Mouse (Mus musculus) heart, embryonic 14.5 days (tissue): ENCODE measurements at regions not wholly inside any gene's neighbourhood (a gene's known extent, or its start where the extent isn't known, plus 50 kb on each side); places are given as distances from the start of the nearest gene placed in this dataset.

ENCODE experiments used
- ATAC-seq: fragments of 200-750 bp; cut with Nextera tagmentation; 2 replicates; pipeline ENCODE4 v1.8.0; 2017; ENCODE audit warnings: low read depth, moderate TSS enrichment; ENCODE audit not compliant: insufficient number of reproducible peaks, insufficient read depth, low FRiP score
- H3K27ac ChIP-seq, 2 experiments: fragments of 200-500 bp in 1 of 2; fragments of 300-500 bp in 1 of 2; sonication (generic) in 1 of 2; replicated peaks in 1 of 2; 2 replicates each; pipeline ENCODE4 v1.5.1; 2012 to 2014; ENCODE audit warnings: low read depth in 2 of 2, low read length in 2 of 2, control low read depth in 1 of 2, mild to moderate bottlenecking in 1 of 2, mixed read lengths in 1 of 2; ENCODE audit not compliant: control insufficient read depth in 1 of 2, insufficient read depth in 1 of 2
- H3K27me3 ChIP-seq: fragments of 300-500 bp; sonication (generic); 2 replicates; pipeline ENCODE4 v1.6.1; 2014; ENCODE audit warnings: mild to moderate bottlenecking, low read length, control low read depth; ENCODE audit not compliant: control insufficient read depth, insufficient read depth
- H3K36me3 ChIP-seq: fragments of 300-500 bp; sonication (generic); 2 replicates; pipeline ENCODE4 v1.6.1; 2014; ENCODE audit warnings: mild to moderate bottlenecking, control low read depth, low read length, mixed read lengths; ENCODE audit not compliant: control insufficient read depth, insufficient read depth
- H3K4me1 ChIP-seq, 2 experiments: fragments of 200-500 bp in 1 of 2; fragments of 300-500 bp in 1 of 2; sonication (generic) in 1 of 2; 2 replicates each; pipeline ENCODE4 v1.6.1; 2012 to 2014; ENCODE audit warnings: low read length in 2 of 2, control low read depth in 1 of 2, mixed read lengths in 1 of 2; ENCODE audit not compliant: control insufficient read depth in 2 of 2, insufficient read depth in 2 of 2
- H3K4me2 ChIP-seq: fragments of 300-500 bp; sonication (generic); 2 replicates; pipeline ENCODE4 v1.6.1; 2014; ENCODE audit warnings: mild to moderate bottlenecking, low read length
- H3K4me3 ChIP-seq, 2 experiments: fragments of 200-500 bp in 1 of 2; fragments of 300-500 bp in 1 of 2; sonication (generic) in 1 of 2; 2 replicates each; pipeline ENCODE4 v1.5.1; 2012 to 2014; ENCODE audit warnings: low read length in 2 of 2, mild to moderate bottlenecking in 2 of 2, control low read depth in 1 of 2, low read depth in 1 of 2, moderate library complexity in 1 of 2; ENCODE audit not compliant: control insufficient read depth in 1 of 2, insufficient read depth in 1 of 2
- H3K9ac ChIP-seq: fragments of 300-500 bp; sonication (generic); 2 replicates; pipeline ENCODE4 v1.6.1; 2014; ENCODE audit warnings: mild to moderate bottlenecking, low read length
- H3K9me3 ChIP-seq: fragments of 300-500 bp; sonication (generic); 2 replicates; pipeline ENCODE4 v1.6.1; 2016; ENCODE audit warnings: low read length, control low read depth; ENCODE audit not compliant: control insufficient read depth
- WGBS: fragments of 180-500 bp; shearing (Covaris S2); extraction: QIAGEN DNeasy Blood & Tissue Kit; methylation state at CpG from one replicate; pipeline ENCODE4 v1.1.7; 2014; 5-methylcytosine and 5-hydroxymethylcytosine counted together

GRCm38 (mm10) chr2:117652101-117652500, 309.3 kb upstream of the Rasgrp1 start:
- no peaks in the 10 kb centered on the region for H3K36me3 ChIP-seq
- no peaks in the 10 kb centered on the region for H3K9me3 ChIP-seq
- ATAC-seq: no peak
- H3K27ac ChIP-seq: peak overlapping the region; percentile 14 to 17; a peak in 1 of 4 replicates
- peaks cover 10 to 15% of the 10 kb centered on the region in 2 experiments for H3K4me1 ChIP-seq
- no peaks in the 10 kb centered on the region for H3K27me3 ChIP-seq
- no peak overlapping the region for H3K9ac ChIP-seq
- H3K4me3 ChIP-seq: no peak overlapping the region
- H3K4me2 ChIP-seq: no peak overlapping the region

DNA sequence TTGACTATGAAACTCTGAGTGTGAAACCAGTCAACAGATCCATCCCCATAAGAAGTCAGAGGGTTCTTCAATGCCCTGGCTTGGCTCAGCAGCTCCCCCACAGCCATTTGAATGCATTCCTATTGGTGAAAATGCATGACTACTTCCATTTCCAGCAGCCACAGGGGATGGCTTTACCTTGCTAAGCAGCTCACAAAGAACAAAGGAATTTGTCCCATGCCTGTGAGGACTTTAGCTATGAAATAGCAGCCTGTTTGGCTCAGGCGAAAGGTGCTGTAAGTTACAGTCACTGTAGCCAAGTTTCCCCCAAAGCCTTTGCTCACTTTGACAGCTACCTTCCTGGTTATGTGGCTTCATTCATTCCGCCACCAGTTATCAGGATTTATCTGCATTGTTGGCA, 309.8 kb upstream of the Rasgrp1 start:
- 0 out of 4 replicates have a peak overlapping the region, but pooled peaks of 1 of the 2 experiments have one; percentile 17 for H3K27ac ChIP-seq
- no peak overlapping the region for H3K4me3 ChIP-seq
- H3K4me2 ChIP-seq: no peak overlapping the region
- H3K27me3 ChIP-seq: no peaks in the 10 kb centered on the region
- H3K36me3 ChIP-seq: no peaks in the 10 kb centered on the region
- no peak overlapping the region for H3K9ac ChIP-seq
- no peaks in the 10 kb centered on the region for H3K9me3 ChIP-seq
- no peak for ATAC-seq
- 22% methylated on average over 2 of the region's 2 CpGs for WGBS
- peaks cover 10 to 15% of the 10 kb centered on the region in 2 experiments for H3K4me1 ChIP-seq

GRCm38 (mm10) chr2:117656546-117657175, 313.9 kb upstream of the Rasgrp1 start:
- H3K36me3 ChIP-seq: no peaks in the 10 kb centered on the region
- H3K4me1 ChIP-seq: peaks cover 8 to 15% of the 10 kb centered on the region in 2 experiments
- H3K4me3 ChIP-seq: no peak overlapping the region
- H3K9ac ChIP-seq: no peak overlapping the region
- no peak overlapping the region for H3K27ac ChIP-seq
- no peak for ATAC-seq
- no peaks in the 10 kb centered on the region for H3K27me3 ChIP-seq
- no peak overlapping the region for H3K4me2 ChIP-seq
- H3K9me3 ChIP-seq: no peaks in the 10 kb centered on the region
- 60% methylated on average over 2 of the region's 2 CpGs for WGBS

DNA sequence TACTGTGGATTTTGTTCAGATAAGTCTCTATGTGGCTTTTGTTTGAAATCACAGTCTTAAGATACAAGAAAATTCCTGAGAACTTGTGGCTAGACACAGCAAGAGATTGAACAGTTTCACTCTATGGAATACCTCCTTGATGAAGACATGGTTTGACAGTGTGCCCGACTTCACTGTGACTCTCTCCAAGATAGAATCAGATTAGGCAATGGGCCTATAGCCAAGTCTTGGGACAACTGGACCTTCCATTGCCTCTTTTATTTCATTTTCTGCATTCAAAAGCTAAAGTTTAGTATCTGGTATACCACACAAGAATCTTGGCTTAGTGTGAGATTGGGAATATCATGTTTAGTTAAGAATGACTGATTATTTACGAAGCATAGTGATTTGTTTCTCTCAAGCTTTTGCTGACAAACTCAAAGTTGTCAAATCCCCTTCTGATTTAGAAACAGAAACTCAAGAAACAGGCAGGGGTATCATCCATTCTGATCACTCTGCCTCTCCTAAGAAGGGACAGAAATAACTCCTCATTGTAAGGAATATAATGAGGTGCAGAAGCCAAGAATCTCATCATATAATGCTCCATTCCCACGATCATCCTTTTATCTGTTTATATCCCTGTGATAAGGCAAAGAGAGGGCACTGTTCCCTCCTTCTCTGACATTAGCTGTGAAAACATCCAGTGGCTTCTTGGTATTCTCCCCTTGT, 317.6 kb upstream of the Rasgrp1 start:
- Histone ChIP-seq H3K9ac (no peak overlapping the region), H3K4me1 (no peaks in the 10 kb centered on the region), H3K4me3 (no peak overlapping the region), H3K4me2 (no peak overlapping the region), H3K36me3 (no peaks in the 10 kb centered on the region), H3K27ac (no peak overlapping the region), H3K9me3 (no peaks in the 10 kb centered on the region), H3K27me3 (no peaks in the 10 kb centered on the region)
- WGBS: 71% methylated on average over 3 of the region's 3 CpGs
- no peak for ATAC-seq

- Histone ChIP-seq H3K9me3 (no peaks in the 10 kb centered on the region), H3K27me3 (no peaks in the 10 kb centered on the region), H3K4me2 (no peak overlapping the region), H3K4me1 (no peaks in the 10 kb centered on the region), H3K36me3 (no peaks in the 10 kb centered on the region), H3K27ac (no peak overlapping the region), H3K4me3 (no peak overlapping the region), H3K9ac (no peak overlapping the region)
- ATAC-seq: no peak
Observed at GRCm38 (mm10) chr2:117662653-117663052, 319.9 kb upstream of the Rasgrp1 start.

GRCm38 (mm10) chr2:117666528-117666927, 323.7 kb upstream of the Rasgrp1 start:
- H3K36me3 ChIP-seq: no peaks in the 10 kb centered on the region
- no peak overlapping the region for H3K4me3 ChIP-seq
- no peak overlapping the region for H3K4me2 ChIP-seq
- no peaks in the 10 kb centered on the region for H3K4me1 ChIP-seq
- H3K9ac ChIP-seq: no peak overlapping the region
- no peak for ATAC-seq
- H3K27me3 ChIP-seq: no peaks in the 10 kb centered on the region
- no peak overlapping the region for H3K27ac ChIP-seq
- no peaks in the 10 kb centered on the region for H3K9me3 ChIP-seq
- 72% methylated on average over 3 of the region's 3 CpGs for WGBS

DNA sequence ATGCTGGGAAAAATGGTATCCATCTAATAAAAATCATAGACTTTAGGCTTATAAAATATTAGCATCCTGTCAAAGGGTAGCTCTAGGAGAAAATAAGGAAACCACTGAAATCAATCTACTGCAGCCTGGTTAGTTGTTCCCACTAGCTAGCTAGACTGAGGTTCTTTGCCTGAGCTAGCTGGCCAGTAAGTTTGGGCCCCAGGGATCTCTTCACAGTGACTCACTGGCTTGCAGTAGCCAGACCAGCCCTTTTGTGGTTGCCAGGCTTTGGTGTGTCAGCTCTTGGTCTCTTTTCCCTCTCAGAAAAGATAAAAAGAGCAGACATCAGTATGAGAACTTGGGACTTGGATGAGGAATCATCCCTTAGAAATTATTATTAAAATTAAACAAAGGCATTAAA, 325.3 kb upstream of the Rasgrp1 start:
- H3K4me3 ChIP-seq: no peak overlapping the region
- H3K27me3 ChIP-seq: no peaks in the 10 kb centered on the region
- no peaks in the 10 kb centered on the region for H3K4me1 ChIP-seq
- H3K4me2 ChIP-seq: no peak overlapping the region
- no peak overlapping the region for H3K9ac ChIP-seq
- H3K27ac ChIP-seq: no peak overlapping the region
- no peaks in the 10 kb centered on the region for H3K36me3 ChIP-seq
- no peaks in the 10 kb centered on the region for H3K9me3 ChIP-seq
- ATAC-seq: no peak

GRCm38 (mm10) chr2:117674877-117675276, 332.1 kb upstream of the Rasgrp1 start:
- 64% methylated on average over 1 of the region's 1 CpGs for WGBS
- Histone ChIP-seq H3K4me2 (no peak overlapping the region), H3K9ac (no peak overlapping the region), H3K4me1 (peaks cover 2 to 15% of the 10 kb centered on the region in 2 experiments), H3K4me3 (no peak overlapping the region), H3K27ac (no peak overlapping the region), H3K36me3 (no peaks in the 10 kb centered on the region), H3K9me3 (no peaks in the 10 kb centered on the region), H3K27me3 (no peaks in the 10 kb centered on the region)
- ATAC-seq: no peak
